Mouse (Mus musculus) liver, postnatal 0 days (tissue): ENCODE results near the gene Brwd3.

Source experiments
- CTCF ChIP-seq: sonication (generic); IDR thresholded peaks from 2 replicates; pipeline ENCODE4 v1.5.1; 2016; ENCODE audit warnings: antibody characterized with exemption, low read depth
- EP300 ChIP-seq: IDR thresholded peaks from 2 replicates; pipeline ENCODE4 v1.6.1; 2016; ENCODE audit warnings: antibody characterized with exemption, low read depth, mild to moderate bottlenecking

- no peak for TF ChIP-seq EP300
- TF ChIP-seq CTCF = no peak
Observed at GRCm38 (mm10) chrX:108783724-108784123, 50.4 kb downstream of the Brwd3 start.
